Mouse (Mus musculus) bone marrow, adult 2 months (tissue): Measurements from ENCODE around the gene Arfip1.

Experiments used
- CTCF ChIP-seq: fragments of 200-500 bp; IDR thresholded peaks from 2 replicates; pipeline ENCODE4 v1.5.1; 2011; ENCODE audit warnings: low read length, control low read depth; ENCODE audit not compliant: control insufficient read depth, insufficient read depth
- POLR2A ChIP-seq: fragments of 200-500 bp; IDR thresholded peaks from 2 replicates; pipeline ENCODE4 v1.6.1; 2011; ENCODE audit warnings: low read depth, mild to moderate bottlenecking, control low read depth, low read length, borderline replicate concordance; ENCODE audit not compliant: control insufficient read depth

DNA sequence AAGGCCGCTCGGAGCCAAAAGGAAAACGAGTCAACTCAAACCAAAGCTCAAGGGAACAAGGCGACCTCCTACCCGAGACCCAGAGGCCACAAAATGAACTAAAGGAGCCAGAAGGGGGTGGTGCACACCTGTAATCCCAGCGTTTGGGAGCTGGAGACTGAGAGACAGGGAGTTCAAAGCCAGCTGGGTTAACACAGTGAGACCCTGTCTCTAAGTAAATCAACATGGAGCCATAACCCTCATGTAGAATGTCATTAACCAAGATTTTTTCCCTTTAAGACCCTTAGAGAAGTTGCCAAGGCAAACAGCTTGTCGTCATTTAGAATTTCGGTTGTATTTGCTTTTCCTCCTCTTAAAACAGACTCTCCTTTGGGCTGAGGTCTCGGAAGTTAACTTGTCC, 133.4 kb downstream of the Arfip1 start:
- TF ChIP-seq CTCF = no peak
- no peak for TF ChIP-seq POLR2A
